ENCODE assay signal across 8 mouse cellular contexts in the genomic region with DNA sequence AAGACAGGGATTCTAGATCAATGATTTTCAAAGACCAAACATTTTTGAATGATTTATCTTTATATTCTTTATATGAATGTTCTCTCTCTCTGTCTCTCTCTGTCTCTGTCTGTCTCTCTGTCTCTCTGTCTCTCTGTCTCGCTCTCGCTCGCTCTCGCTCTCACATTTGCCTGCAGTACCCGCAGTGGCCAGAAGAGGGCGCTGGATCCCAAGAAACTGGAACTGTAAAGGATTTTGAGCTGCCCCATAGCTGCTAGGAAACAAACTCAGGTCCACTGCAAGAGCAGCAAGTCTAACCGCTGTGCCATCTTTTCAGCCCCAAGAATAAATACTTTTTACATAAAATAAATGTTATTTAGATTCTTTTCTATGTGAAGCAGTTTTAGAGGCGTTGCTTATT.
A peak's percentile ranks its signal among the peaks of the same experiment; 100 is the strongest.
DNase-seq lines count a peak whose midpoint lies in the region; ATAC-seq and TF ChIP-seq lines count a peak whose summit lies in the region.

No protein-coding gene starts in this region.

- peak; percentile 9 for DNase-seq in cerebellum, adult 11 months
- no peak for DNase-seq in cerebellum, adult 11-12 months
- peak in 1 of 2 experiments; percentile 29 for DNase-seq in left cerebral cortex, adult 2 months (ENCODE audit: extremely low spot score in 1 of 2, low spot score in 2 of 2)
- no peak for DNase-seq in left cerebral cortex, adult 11 months (ENCODE audit: low spot score)
- DNase-seq in T-cell, adult 2 months (ENCODE audit: low spot score), result peak; percentile 4
- DNase-seq in embryo, embryonic 10.5 days (ENCODE audit: low spot score), result peak; percentile 62
- peak; percentile 34 for DNase-seq in liver, embryonic 11.5 days (ENCODE audit: low spot score)
- DNase-seq in thymus, postnatal 25 days, result peak; percentile 14

- H3K27me3 ChIP-seq in liver, embryonic 11.5 days (replicated peaks; ENCODE audit: control insufficient read depth, insufficient read depth, low read length), result no peaks in the 10 kb centered on the region; the same call in 1 of the 2 replicates

- no peak overlapping the region for H3K27ac ChIP-seq in left cerebral cortex, adult 2 months
- H3K27ac ChIP-seq in liver, embryonic 11.5 days (ENCODE audit: low read depth, low read length), result no peak overlapping the region

- H3K9ac ChIP-seq in liver, embryonic 11.5 days (ENCODE audit: low read depth, low read length), result no peak overlapping the region

- peak; percentile 63 for TF ChIP-seq CTCF in left cerebral cortex, adult 2 months (IDR thresholded peaks at IDR 0.05)

- no peak overlapping the region for H3K4me2 ChIP-seq in liver, embryonic 11.5 days

- no peaks in the 10 kb centered on the region for H3K36me3 ChIP-seq in liver, embryonic 11.5 days (ENCODE audit: control insufficient read depth, insufficient read depth, low read length)

- intact Hi-C loops in left cerebral cortex, adult 2 months (cut with DNase I), result no loop called here

- 37% methylated on average over 8 of the region's 8 CpGs for WGBS in liver, embryonic 11.5 days

- no peaks in the 10 kb centered on the region for H3K9me3 ChIP-seq in liver, embryonic 11.5 days (ENCODE audit: control insufficient read depth, low read length)

- no peaks in the 10 kb centered on the region for H3K4me1 ChIP-seq in liver, embryonic 11.5 days (replicated peaks; ENCODE audit: control insufficient read depth, insufficient read depth, low read length)

- no peak overlapping the region for H3K4me3 ChIP-seq in left cerebral cortex, adult 2 months
- H3K4me3 ChIP-seq in liver, embryonic 11.5 days (ENCODE audit: low read depth, low read length), result no peak overlapping the region

- no peak for ATAC-seq in liver, embryonic 11.5 days (replicated peaks; ENCODE audit: low FRiP score)

Comparison
In these comparisons a context has a peak if more than half of its experiments do, and no peak if none do; other contexts are left out.
1. DNase-seq: peak in cerebellum, adult 11 months (single experiment), T-cell, adult 2 months (single experiment), embryo, embryonic 10.5 days (single experiment), liver, embryonic 11.5 days (single experiment) and thymus, postnatal 25 days (single experiment); none in cerebellum, adult 11-12 months (single experiment) and left cerebral cortex, adult 11 months (single experiment).